Mouse (Mus musculus): ENCODE results near the gene Col28a1. TPM values are rescaled to one million over a fixed set of nuclear protein-coding genes. Genes with fewer than 3 reads are reported as not detected.
"Not testable (repeated sequence)": the region's sequence is repeated elsewhere in the genome, so short reads cannot be mapped to it uniquely, and the experiment has no call there.

Gene Col28a1
- total RNA-seq, 2 experiments from 2014 or later, result 0.20 to 0.70 TPM

- TF ChIP-seq CTCF (IDR thresholded peaks at IDR 0.05), result no peak
- intact Hi-C loops (cut with DNase I), result no loop called here
- H3K27ac ChIP-seq, result no peak overlapping the region
- no peak overlapping the region for H3K4me3 ChIP-seq
- no peak for DNase-seq
These were observed 144.2 kb downstream of the Col28a1 start for GRCm38 (mm10) chr6:8048216-8048615.

- intact Hi-C loops (cut with DNase I), result no loop called here
- DNase-seq, result no peak
- no peak overlapping the region for H3K4me3 ChIP-seq
- H3K27ac ChIP-seq, result no peak overlapping the region
- no peak for TF ChIP-seq CTCF (IDR thresholded peaks at IDR 0.05)
These were observed 146.0 kb downstream of the Col28a1 start for GRCm38 (mm10) chr6:8046446-8046845.

- intact Hi-C loops (cut with DNase I), result no loop called here
- DNase-seq, result no peak
- TF ChIP-seq CTCF (IDR thresholded peaks at IDR 0.05), result no peak
- H3K4me3 ChIP-seq, result no peak overlapping the region
- H3K27ac ChIP-seq, result no peak overlapping the region
These were observed 146.6 kb downstream of the Col28a1 start for GRCm38 (mm10) chr6:8045825-8046224.

GRCm38 (mm10) chr6:8028711-8029110 is 163.7 kb downstream of the Col28a1 start:
- DNase-seq, result no peak
- TF ChIP-seq CTCF (IDR thresholded peaks at IDR 0.05), result no peak
- Histone ChIP-seq H3K27ac (no peak overlapping the region), H3K4me3 (no peak overlapping the region)
- intact Hi-C loops (cut with DNase I), result no loop called here

- no peak overlapping the region for H3K4me3 ChIP-seq
- TF ChIP-seq CTCF (IDR thresholded peaks at IDR 0.05), result no peak
- H3K27ac ChIP-seq, result no peak overlapping the region
- intact Hi-C loops (cut with DNase I), result no loop called here
- DNase-seq, result no peak
These were observed 166.9 kb downstream of the Col28a1 start for GRCm38 (mm10) chr6:8025332-8026129.

GRCm38 (mm10) chr6:8023527-8023926 is 168.9 kb downstream of the Col28a1 start:
- TF ChIP-seq CTCF (IDR thresholded peaks at IDR 0.05), result no peak

GRCm38 (mm10) chr6:7994736-7995135 is 197.7 kb downstream of the Col28a1 start:
- TF ChIP-seq CTCF (IDR thresholded peaks at IDR 0.05), result no peak
- no peak overlapping the region for H3K4me3 ChIP-seq
- DNase-seq, result no peak
- H3K27ac ChIP-seq, result no peak overlapping the region
- intact Hi-C loops (cut with DNase I), result no loop called here

More at GRCm38 (mm10) chr6:8023527-8023926, 168.9 kb downstream of the Col28a1 start:
- Histone ChIP-seq H3K4me3 (no peak overlapping the region), H3K27ac (no peak overlapping the region)
- intact Hi-C loops (cut with DNase I), result no loop called here
- no peak for DNase-seq

GRCm38 (mm10) chr6:7983646-7983979 is 208.8 kb downstream of the Col28a1 start:
- intact Hi-C loops (cut with DNase I), result loop anchor here (5.0 kb wide), 1 partner anchor 141 kb away; the partner anchor contains the start of gene C1galt1
- peak; percentile 72 for DNase-seq
- H3K27ac ChIP-seq, result no peak overlapping the region
- peak overlapping the region; percentile 58 for H3K4me3 ChIP-seq
- peak; percentile 80 for TF ChIP-seq CTCF (IDR thresholded peaks at IDR 0.05)

GRCm38 (mm10) chr6:7982958-7983645 is 209.3 kb downstream of the Col28a1 start:
- DNase-seq, H3K27ac ChIP-seq: not testable (repeated sequence)
- intact Hi-C loops (cut with DNase I), result loop anchor here (5.0 kb wide), 1 partner anchor 141 kb away; the partner anchor contains the start of gene C1galt1
- peak overlapping the region; percentile 58 for H3K4me3 ChIP-seq

- no peak for TF ChIP-seq CTCF (IDR thresholded peaks at IDR 0.05)
- no peak for DNase-seq
- H3K4me3 ChIP-seq, result no peak overlapping the region
- intact Hi-C loops (cut with DNase I), result no loop called here
- H3K27ac ChIP-seq, result peak overlapping the region; percentile 24; the same call in 1 of the 2 replicates
These were observed 221.2 kb downstream of the Col28a1 start for GRCm38 (mm10) chr6:7971020-7971760.

- Histone ChIP-seq H3K27ac (peak overlapping the region; percentile 56), H3K4me3 (no peak overlapping the region)
- DNase-seq, result no peak
- intact Hi-C loops (cut with DNase I), result no loop called here
- no peak for TF ChIP-seq CTCF (IDR thresholded peaks at IDR 0.05)
These were observed 223.0 kb downstream of the Col28a1 start for GRCm38 (mm10) chr6:7969376-7969775.

GRCm38 (mm10) chr6:7965833-7966522 is 226.4 kb downstream of the Col28a1 start:
- no peak overlapping the region for H3K27ac ChIP-seq
- no peak overlapping the region for H3K4me3 ChIP-seq
- intact Hi-C loops (cut with DNase I), result no loop called here
- TF ChIP-seq CTCF (IDR thresholded peaks at IDR 0.05), result no peak
- DNase-seq, result no peak
